Mouse (Mus musculus) embryonic facial prominence, embryonic 10.5 days (tissue): ENCODE measurements around the gene Emc10. TPM values are rescaled to one million over a fixed set of nuclear protein-coding genes. Genes with fewer than 3 reads are reported as not detected.

Experiments
- DNase-seq: peaks from one replicate; pipeline ENCODE4 v3.0.0-alpha.2; 2017; ENCODE audit warnings: low spot score
- H3K27ac ChIP-seq: fragments of 300-500 bp; sonication (generic); replicated peaks from 2 replicates; pipeline ENCODE4 v1.5.1; 2016; ENCODE audit warnings: mild to moderate bottlenecking
- H3K27me3 ChIP-seq: fragments of 300-500 bp; sonication (generic); replicated peaks from 2 replicates; pipeline ENCODE4 v1.6.1; 2016; ENCODE audit warnings: low read depth, mild to moderate bottlenecking; ENCODE audit not compliant: poor library complexity, severe bottlenecking
- H3K36me3 ChIP-seq: fragments of 300-500 bp; sonication (generic); replicated peaks from 2 replicates; pipeline ENCODE4 v1.6.1; 2016; ENCODE audit warnings: mild to moderate bottlenecking, moderate library complexity
- H3K4me1 ChIP-seq: fragments of 300-500 bp; sonication (generic); 2 replicates; pipeline ENCODE4 v1.6.1; 2016
- H3K4me3 ChIP-seq: fragments of 300-500 bp; sonication (generic); 2 replicates; pipeline ENCODE4 v1.5.1; 2016; ENCODE audit warnings: mild to moderate bottlenecking, moderate library complexity
- H3K9me3 ChIP-seq: fragments of 300-500 bp; sonication (generic); 2 replicates; pipeline ENCODE4 v1.6.1; 2016; ENCODE audit warnings: mild to moderate bottlenecking
- WGBS: fragments of 180-500 bp; shearing (Covaris S2); methylation state at CpG from one replicate; pipeline ENCODE4 v1.1.7; 2016; 5-methylcytosine and 5-hydroxymethylcytosine counted together
- polyA plus RNA-seq: library from polyadenylated mRNA; unstranded; fragments of >200 nt; fragmentation: Nextera tagmentation; extraction: Ambion mirVana; gene quantifications from 2 replicates; pipeline ENCODE4 v1.2.1, GENCODE M21; 2016

Gene Emc10
- polyA plus RNA-seq: 82.7 and 85.8 TPM in 2 replicates

GRCm38 (mm10) chr7:44495992-44496770, at the start of gene Emc10, which contains the start of gene Fam71e1:
Gene Emc10 (minus strand): TSS chr7:44496529.
Gene Fam71e1 (plus strand): TSS chr7:44496581.
- WGBS: 1% methylated on average over 58 of the region's 58 CpGs
- Histone ChIP-seq H3K36me3 (peaks cover 36% of the 10 kb centered on the region), H3K4me3 (peak within 1 kb of the TSS; percentile 86), H3K27ac (peak within 1 kb of the TSS; percentile 98), H3K9me3 (no peaks in the 10 kb centered on the region), H3K27me3 (peaks cover 12% of the 10 kb centered on the region), H3K4me1 (peaks cover 24% of the 10 kb centered on the region)
- DNase-seq: peak; percentile 99

GRCm38 (mm10) chr7:44543071-44543470, 46.7 kb upstream of the Emc10 start:
- Histone ChIP-seq H3K4me3 (no peak overlapping the region), H3K27ac (no peak overlapping the region), H3K27me3 (no peaks in the 10 kb centered on the region), H3K36me3 (peaks cover 81% of the 10 kb centered on the region), H3K4me1 (peaks cover 14% of the 10 kb centered on the region), H3K9me3 (peaks cover 8% of the 10 kb centered on the region; the same call in 1 of the 2 replicates)
- DNase-seq: no peak
- 83% methylated on average over 12 of the region's 12 CpGs for WGBS

- Histone ChIP-seq H3K4me1 (peaks cover 9% of the 10 kb centered on the region), H3K4me3 (no peak overlapping the region), H3K36me3 (peaks cover 86% of the 10 kb centered on the region), H3K27me3 (no peaks in the 10 kb centered on the region), H3K27ac (no peak overlapping the region), H3K9me3 (peaks cover 8% of the 10 kb centered on the region; the same call in 1 of the 2 replicates)
- no peak for DNase-seq
- 94% methylated on average over 11 of the region's 11 CpGs for WGBS
Observed at GRCm38 (mm10) chr7:44542555-44542954, 46.2 kb upstream of the Emc10 start.

- no peak overlapping the region for H3K4me3 ChIP-seq
- H3K27ac ChIP-seq: no peak overlapping the region
- WGBS: 94% methylated on average over 41 of the region's 41 CpGs
- H3K27me3 ChIP-seq: no peaks in the 10 kb centered on the region
- H3K9me3 ChIP-seq: no peaks in the 10 kb centered on the region
- H3K4me1 ChIP-seq: no peaks in the 10 kb centered on the region
- H3K36me3 ChIP-seq: peaks cover 99% of the 10 kb centered on the region
- no peak for DNase-seq
Observed at GRCm38 (mm10) chr7:44538756-44539624, 42.7 kb upstream of the Emc10 start.

- DNase-seq: no peak
- no peak overlapping the region for H3K27ac ChIP-seq
- WGBS: 94% methylated on average over 13 of the region's 13 CpGs
- H3K27me3 ChIP-seq: no peaks in the 10 kb centered on the region
- H3K4me3 ChIP-seq: no peak overlapping the region
- peaks cover 100% of the 10 kb centered on the region for H3K36me3 ChIP-seq
- H3K4me1 ChIP-seq: no peaks in the 10 kb centered on the region; the same call in 1 of the 2 replicates
- no peaks in the 10 kb centered on the region for H3K9me3 ChIP-seq
Observed at GRCm38 (mm10) chr7:44537496-44537895, 41.2 kb upstream of the Emc10 start.

GRCm38 (mm10) chr7:44537009-44537408, 40.7 kb upstream of the Emc10 start:
- Histone ChIP-seq H3K4me3 (no peak overlapping the region), H3K27ac (no peak overlapping the region), H3K27me3 (no peaks in the 10 kb centered on the region), H3K4me1 (no peaks in the 10 kb centered on the region; the same call in 1 of the 2 replicates), H3K36me3 (peaks cover 100% of the 10 kb centered on the region), H3K9me3 (no peaks in the 10 kb centered on the region)
- 87% methylated on average over 7 of the region's 7 CpGs for WGBS
- DNase-seq: no peak

- Histone ChIP-seq H3K4me3 (no peak overlapping the region), H3K4me1 (no peaks in the 10 kb centered on the region; the same call in 1 of the 2 replicates), H3K27me3 (no peaks in the 10 kb centered on the region), H3K36me3 (peaks cover 97% of the 10 kb centered on the region), H3K9me3 (no peaks in the 10 kb centered on the region), H3K27ac (no peak overlapping the region)
- 90% methylated on average over 6 of the region's 6 CpGs for WGBS
- DNase-seq: no peak
Observed at GRCm38 (mm10) chr7:44536590-44536968, 40.2 kb upstream of the Emc10 start.

- WGBS: 94% methylated on average over 27 of the region's 27 CpGs
- no peak for DNase-seq
- Histone ChIP-seq H3K27me3 (no peaks in the 10 kb centered on the region), H3K36me3 (peaks cover 90% of the 10 kb centered on the region), H3K9me3 (no peaks in the 10 kb centered on the region), H3K4me3 (no peak overlapping the region), H3K4me1 (no peaks in the 10 kb centered on the region; the same call in 1 of the 2 replicates), H3K27ac (no peak overlapping the region)
Observed at GRCm38 (mm10) chr7:44535657-44536589, 39.6 kb upstream of the Emc10 start.

- Histone ChIP-seq H3K4me1 (no peaks in the 10 kb centered on the region; the same call in 1 of the 2 replicates), H3K9me3 (no peaks in the 10 kb centered on the region), H3K36me3 (peaks cover 79% of the 10 kb centered on the region), H3K27me3 (peaks cover 1% of the 10 kb centered on the region; the same call in 1 of the 2 replicates), H3K4me3 (no peak overlapping the region), H3K27ac (no peak overlapping the region)
- 87% methylated on average over 19 of the region's 19 CpGs for WGBS
- DNase-seq: no peak
Observed at GRCm38 (mm10) chr7:44534656-44535441, 38.5 kb upstream of the Emc10 start.

GRCm38 (mm10) chr7:44534242-44534641, 37.9 kb upstream of the Emc10 start:
- Histone ChIP-seq H3K27me3 (peaks cover 7% of the 10 kb centered on the region), H3K36me3 (peaks cover 73% of the 10 kb centered on the region), H3K4me3 (no peak overlapping the region), H3K27ac (no peak overlapping the region), H3K4me1 (no peaks in the 10 kb centered on the region; the same call in 1 of the 2 replicates), H3K9me3 (no peaks in the 10 kb centered on the region)
- no peak for DNase-seq
- WGBS: 87% methylated on average over 13 of the region's 13 CpGs

GRCm38 (mm10) chr7:44533746-44534045, 37.4 kb upstream of the Emc10 start:
- H3K4me3 ChIP-seq: no peak overlapping the region
- 73% methylated on average over 12 of the region's 12 CpGs for WGBS
- H3K4me1 ChIP-seq: no peaks in the 10 kb centered on the region; the same call in 1 of the 2 replicates
- DNase-seq: no peak
- peaks cover 13% of the 10 kb centered on the region for H3K27me3 ChIP-seq
- no peaks in the 10 kb centered on the region for H3K9me3 ChIP-seq
- H3K36me3 ChIP-seq: peaks cover 68% of the 10 kb centered on the region
- H3K27ac ChIP-seq: no peak overlapping the region
